Mouse (Mus musculus): ENCODE measurements around the gene Serpina3g. TPM values are rescaled to one million over a fixed set of nuclear protein-coding genes. Genes with fewer than 3 reads are reported as not detected.

Gene Serpina3g
- total RNA-seq, 2 experiments from 2014 or later: 29.7 to 30.4 TPM

- ATAC-seq (replicated peaks; ENCODE audit: poor library complexity, severe bottlenecking): no peak
These were observed 42.4 kb downstream of the Serpina3g start for GRCm38 (mm10) chr12:104278216-104279055.

GRCm38 (mm10) chr12:104279056-104279435 lies 43.0 kb downstream of the Serpina3g start:
- no peak for ATAC-seq (replicated peaks; ENCODE audit: poor library complexity, severe bottlenecking)

- ATAC-seq (replicated peaks; ENCODE audit: poor library complexity, severe bottlenecking): no peak
These were observed 47.3 kb downstream of the Serpina3g start for GRCm38 (mm10) chr12:104283380-104283779.

GRCm38 (mm10) chr12:104288336-104288735 lies 52.3 kb downstream of the Serpina3g start:
- ATAC-seq (replicated peaks; ENCODE audit: poor library complexity, severe bottlenecking): peak; percentile 46

GRCm38 (mm10) chr12:104289872-104290271 lies 53.8 kb downstream of the Serpina3g start:
- peak; percentile 69 for ATAC-seq (replicated peaks; ENCODE audit: poor library complexity, severe bottlenecking)

Other genes with a start within 250 kb of the Serpina3g start
- gene Serpina11, start 246.3 kb upstream of the Serpina3g start, total RNA-seq (2014; fragmentation: Nextera tagmentation): 0.17 TPM in 1 of 2 replicates, not detected in the other
- gene Serpina11, start 246.3 kb upstream of the Serpina3g start, total RNA-seq (2017): not detected in 2 replicates
- gene Serpina9, start 222.5 kb upstream of the Serpina3g start, total RNA-seq (2014; fragmentation: Nextera tagmentation): not detected in 2 replicates
- not detected in 2 replicates for gene Serpina9, start 222.5 kb upstream of the Serpina3g start, total RNA-seq (2017)
- gene Serpina12, start 191.8 kb upstream of the Serpina3g start, total RNA-seq (2014; fragmentation: Nextera tagmentation): not detected in 2 replicates
- 0.13 TPM in 1 of 2 replicates, not detected in the other for gene Serpina12, start 191.8 kb upstream of the Serpina3g start, total RNA-seq (2017)
- gene Serpina5, start 135.1 kb upstream of the Serpina3g start, total RNA-seq (2014; fragmentation: Nextera tagmentation): not detected in 2 replicates
- not detected in 2 replicates for gene Serpina5, start 135.1 kb upstream of the Serpina3g start, total RNA-seq (2017)
- gene Serpina3a, start 123.5 kb upstream of the Serpina3g start, total RNA-seq (2014; fragmentation: Nextera tagmentation): not detected in 2 replicates
- not detected in 2 replicates for gene Serpina3a, start 123.5 kb upstream of the Serpina3g start, total RNA-seq (2017)
- not detected in 2 replicates for gene Serpina3b, start 108.2 kb upstream of the Serpina3g start, total RNA-seq (2014; fragmentation: Nextera tagmentation)
- gene Serpina3b, start 108.2 kb upstream of the Serpina3g start, total RNA-seq (2017): not detected in 2 replicates
- gene Serpina3c, start 82.4 kb upstream of the Serpina3g start, total RNA-seq (2014; fragmentation: Nextera tagmentation): not detected in 2 replicates
- gene Serpina3c, start 82.4 kb upstream of the Serpina3g start, total RNA-seq (2017): not detected in 2 replicates
- 0.69 TPM in 1 of 2 replicates, not detected in the other for gene Serpina3f, start 21.7 kb upstream of the Serpina3g start, total RNA-seq (2014; fragmentation: Nextera tagmentation)
- 0.62 and 1.6 TPM in 2 replicates for gene Serpina3f, start 21.7 kb upstream of the Serpina3g start, total RNA-seq (2017)
- gene Serpina3i, start 26.9 kb downstream of the Serpina3g start, total RNA-seq (2014; fragmentation: Nextera tagmentation): not detected in 2 replicates
- not detected in 2 replicates for gene Serpina3i, start 26.9 kb downstream of the Serpina3g start, total RNA-seq (2017)
- gene Serpina3j, start 78.3 kb downstream of the Serpina3g start, total RNA-seq (2014; fragmentation: Nextera tagmentation): not detected in 2 replicates
- gene Serpina3j, start 78.3 kb downstream of the Serpina3g start, total RNA-seq (2017): not detected in 2 replicates
- gene Serpina3k, start 102.2 kb downstream of the Serpina3g start, total RNA-seq (2014; fragmentation: Nextera tagmentation): not detected in 2 replicates
- not detected in 2 replicates for gene Serpina3k, start 102.2 kb downstream of the Serpina3g start, total RNA-seq (2017)
- gene Serpina3m, start 102.2 kb downstream of the Serpina3g start, total RNA-seq (2014; fragmentation: Nextera tagmentation): not detected in 2 replicates
- not detected in 2 replicates for gene Serpina3m, start 102.2 kb downstream of the Serpina3g start, total RNA-seq (2017)
- not detected in 2 replicates for gene Serpina3n, start 170.5 kb downstream of the Serpina3g start, total RNA-seq (2014; fragmentation: Nextera tagmentation)
- not detected in 2 replicates for gene Serpina3n, start 170.5 kb downstream of the Serpina3g start, total RNA-seq (2017)
- gene Gsc, start 237.1 kb downstream of the Serpina3g start, total RNA-seq (2014; fragmentation: Nextera tagmentation): not detected in 2 replicates
- gene Gsc, start 237.1 kb downstream of the Serpina3g start, total RNA-seq (2017): not detected in 2 replicates